Mouse (Mus musculus): ENCODE data around the gene Gfod2. TPM values are rescaled to one million over a fixed set of nuclear protein-coding genes. Genes with fewer than 3 reads are reported as not detected.
A peak's percentile ranks its signal among the peaks of the same experiment; 100 is the strongest.

The Gfod2 gene
- polyA plus RNA-seq, 1 experiment, result 6.4 TPM

DNA sequence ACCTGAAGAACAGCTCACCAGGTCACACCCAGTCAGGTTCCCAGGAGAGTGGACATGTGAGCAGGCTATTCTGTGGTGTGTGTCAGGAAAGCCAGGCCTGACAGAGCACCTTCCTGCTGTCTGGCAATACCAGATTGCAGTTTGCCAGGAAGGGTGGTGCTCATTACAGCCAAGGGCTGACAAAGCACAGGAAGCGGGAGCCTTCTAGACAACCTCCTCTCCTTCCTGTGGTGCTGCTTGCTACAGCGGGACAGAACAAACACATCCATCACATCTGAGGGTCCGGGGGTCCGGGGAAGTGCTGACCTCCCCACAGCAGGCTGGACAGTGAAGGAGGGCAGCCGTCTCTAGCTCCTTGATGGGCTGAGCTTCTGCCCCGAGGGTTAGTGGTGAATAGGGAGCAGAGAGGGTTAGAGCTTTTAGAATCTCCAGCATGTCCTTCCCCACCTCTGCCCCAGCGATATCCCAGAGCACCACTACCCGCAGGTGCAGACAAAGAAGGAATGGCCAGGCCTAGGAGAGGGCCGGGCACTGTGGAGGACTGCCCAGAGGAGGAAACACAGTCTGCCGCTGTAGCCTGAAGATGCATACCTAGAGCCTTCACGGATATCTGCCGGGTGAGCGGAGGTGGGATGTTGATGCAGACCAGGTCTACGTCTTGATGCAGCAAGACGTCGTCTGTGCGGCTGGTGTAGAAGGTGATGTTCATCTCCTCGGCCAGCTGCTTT lies 30.9 kb downstream of the Gfod2 start:
- Histone ChIP-seq H3K27ac (ENCODE audit: insufficient read depth, low read length) (no peak overlapping the region), H3K4me1 (ENCODE audit: control insufficient read depth, insufficient read depth, low read length) (no peaks in the 10 kb centered on the region), H3K4me3 (ENCODE audit: low read depth, low read length) (no peak overlapping the region), H3K36me3 (ENCODE audit: control insufficient read depth, insufficient read depth, low read length, poor library complexity, severe bottlenecking) (no peaks in the 10 kb centered on the region), H3K9me3 (replicated peaks; ENCODE audit: control insufficient read depth, insufficient read depth, low read length, poor library complexity, severe bottlenecking) (no peaks in the 10 kb centered on the region), H3K27me3 (ENCODE audit: control insufficient read depth, insufficient read depth, low read length, poor library complexity, severe bottlenecking) (no peaks in the 10 kb centered on the region), H3K9ac (ENCODE audit: low read depth, poor library complexity, severe bottlenecking) (no peak overlapping the region)
- TF ChIP-seq POLR2A (IDR thresholded peaks at IDR 0.05; ENCODE audit: insufficient read depth, low read length) (no peak), CTCF (IDR thresholded peaks at IDR 0.05; ENCODE audit: low read depth, low read length) (no peak), EP300 (IDR thresholded peaks at IDR 0.05; ENCODE audit: insufficient read depth, low read depth, low read length) (no peak)

DNA sequence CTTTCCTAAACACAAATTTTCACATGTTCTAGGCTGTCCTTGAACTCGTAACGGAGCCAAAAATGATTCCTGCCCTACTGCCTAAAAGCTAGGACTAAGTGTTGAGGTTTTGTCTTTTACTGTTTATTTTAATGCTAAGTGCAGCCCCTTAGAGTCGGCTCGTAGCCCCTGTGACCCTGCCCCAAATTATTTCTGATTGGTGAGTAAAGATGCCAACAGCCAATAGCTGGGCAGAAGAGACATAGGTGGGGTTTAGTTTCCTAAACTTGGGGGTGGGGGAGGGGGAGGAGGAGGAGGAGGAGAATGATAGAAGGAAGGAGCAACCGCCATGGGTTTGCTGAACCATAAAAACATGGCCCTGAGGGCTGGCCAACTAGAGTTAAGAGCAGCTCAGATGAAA lies 32.7 kb downstream of the Gfod2 start:
- no peaks in the 10 kb centered on the region for H3K27me3 ChIP-seq (ENCODE audit: control insufficient read depth, insufficient read depth, low read length, poor library complexity, severe bottlenecking)
- H3K4me3 ChIP-seq (ENCODE audit: low read depth, low read length), result no peak overlapping the region
- H3K4me1 ChIP-seq (ENCODE audit: control insufficient read depth, insufficient read depth, low read length), result no peaks in the 10 kb centered on the region
- TF ChIP-seq CTCF (IDR thresholded peaks at IDR 0.05; ENCODE audit: low read depth, low read length), result no peak
- no peak for TF ChIP-seq EP300 (IDR thresholded peaks at IDR 0.05; ENCODE audit: insufficient read depth, low read depth, low read length)
- TF ChIP-seq POLR2A (IDR thresholded peaks at IDR 0.05; ENCODE audit: insufficient read depth, low read length), result no peak
- H3K9ac ChIP-seq (ENCODE audit: low read depth, poor library complexity, severe bottlenecking), result no peak overlapping the region
- H3K9me3 ChIP-seq (replicated peaks; ENCODE audit: control insufficient read depth, insufficient read depth, low read length, poor library complexity, severe bottlenecking), result no peaks in the 10 kb centered on the region
- H3K36me3 ChIP-seq (ENCODE audit: control insufficient read depth, insufficient read depth, low read length, poor library complexity, severe bottlenecking), result no peaks in the 10 kb centered on the region
- no peak overlapping the region; the same call in 1 of the 2 replicates for H3K27ac ChIP-seq (ENCODE audit: insufficient read depth, low read length)

DNA sequence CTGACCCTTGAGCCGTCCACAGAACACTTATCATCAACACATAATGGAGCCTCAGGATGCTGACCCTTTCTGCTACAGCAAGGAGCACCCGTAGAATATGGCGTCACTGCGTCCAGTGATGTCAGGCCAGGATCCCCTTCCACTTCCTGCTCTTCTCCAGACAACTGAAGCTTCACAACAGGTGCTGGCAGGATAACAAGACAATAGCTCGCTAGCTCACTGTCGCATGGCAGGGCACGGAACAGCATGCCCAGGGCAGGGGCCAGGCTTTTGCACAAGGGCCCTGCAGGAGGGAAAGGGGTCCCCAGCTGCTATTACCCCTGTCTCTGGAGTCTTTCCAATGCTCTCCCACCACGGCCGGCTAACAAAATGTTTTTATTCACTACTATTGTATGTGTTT lies 35.6 kb downstream of the Gfod2 start:
- H3K9me3 ChIP-seq (replicated peaks; ENCODE audit: control insufficient read depth, insufficient read depth, low read length, poor library complexity, severe bottlenecking), result no peaks in the 10 kb centered on the region
- no peak overlapping the region for H3K27ac ChIP-seq (ENCODE audit: insufficient read depth, low read length)
- H3K4me1 ChIP-seq (ENCODE audit: control insufficient read depth, insufficient read depth, low read length), result no peaks in the 10 kb centered on the region
- H3K9ac ChIP-seq (ENCODE audit: low read depth, poor library complexity, severe bottlenecking), result no peak overlapping the region
- H3K36me3 ChIP-seq (ENCODE audit: control insufficient read depth, insufficient read depth, low read length, poor library complexity, severe bottlenecking), result no peaks in the 10 kb centered on the region
- TF ChIP-seq POLR2A (IDR thresholded peaks at IDR 0.05; ENCODE audit: insufficient read depth, low read length) (no peak), EP300 (IDR thresholded peaks at IDR 0.05; ENCODE audit: insufficient read depth, low read depth, low read length) (no peak), CTCF (IDR thresholded peaks at IDR 0.05; ENCODE audit: low read depth, low read length) (no peak)
- H3K4me3 ChIP-seq (ENCODE audit: low read depth, low read length), result no peak overlapping the region
- no peaks in the 10 kb centered on the region for H3K27me3 ChIP-seq (ENCODE audit: control insufficient read depth, insufficient read depth, low read length, poor library complexity, severe bottlenecking)

DNA sequence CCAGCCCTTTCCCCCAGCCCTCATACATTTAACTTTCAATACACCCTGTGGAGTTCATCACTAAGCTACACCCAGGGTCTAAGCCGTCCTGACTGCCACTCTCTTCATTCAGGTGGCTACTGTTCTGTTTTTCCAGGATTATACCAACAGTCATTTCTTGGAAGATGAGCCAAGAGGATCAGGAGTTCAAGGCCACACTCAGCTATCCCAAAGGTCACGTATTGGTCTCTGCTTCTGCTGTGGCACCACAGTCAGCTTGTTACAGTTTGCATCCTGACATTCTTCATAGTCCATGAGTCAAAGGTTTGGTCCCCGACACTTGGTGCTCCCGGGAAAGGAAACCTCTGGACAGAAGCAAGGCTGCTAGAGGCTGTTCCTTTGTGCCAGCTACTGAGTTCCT lies 38.8 kb downstream of the Gfod2 start:
- H3K4me1 ChIP-seq (ENCODE audit: control insufficient read depth, insufficient read depth, low read length), result no peaks in the 10 kb centered on the region
- no peaks in the 10 kb centered on the region for H3K36me3 ChIP-seq (ENCODE audit: control insufficient read depth, insufficient read depth, low read length, poor library complexity, severe bottlenecking)
- TF ChIP-seq EP300 (IDR thresholded peaks at IDR 0.05; ENCODE audit: insufficient read depth, low read depth, low read length), result no peak
- TF ChIP-seq CTCF (IDR thresholded peaks at IDR 0.05; ENCODE audit: low read depth, low read length), result no peak
- no peak for TF ChIP-seq POLR2A (IDR thresholded peaks at IDR 0.05; ENCODE audit: insufficient read depth, low read length)

DNA sequence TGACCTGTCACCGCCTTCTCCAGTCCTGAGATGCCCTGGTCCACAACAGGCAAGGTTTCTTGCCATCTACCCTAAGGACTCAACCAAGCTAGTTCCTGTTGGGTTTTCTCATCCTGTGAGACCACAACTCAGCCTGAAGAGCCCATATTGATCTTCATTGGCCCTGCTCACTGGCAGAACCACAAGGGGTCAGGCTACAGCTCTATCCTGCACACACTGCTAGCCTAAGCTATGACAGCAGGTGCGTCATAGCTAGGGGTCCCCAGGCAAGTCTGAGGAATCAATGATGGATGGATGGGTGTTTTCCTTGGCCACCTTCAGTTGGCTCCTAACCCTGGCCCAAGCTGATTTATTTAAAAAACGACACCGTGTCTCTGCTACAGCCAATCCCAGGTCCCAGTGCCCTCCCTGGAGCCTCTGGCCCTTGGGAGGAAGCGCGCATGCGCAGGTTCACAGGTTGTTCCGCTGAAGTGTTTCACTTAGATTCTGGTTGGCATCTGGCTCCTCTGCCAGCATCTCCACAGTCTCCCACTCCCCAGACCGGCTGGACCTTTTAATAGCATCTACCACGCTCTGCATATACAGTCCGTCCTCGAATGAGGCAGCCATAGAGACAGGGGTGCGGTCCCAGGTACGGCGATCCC lies 42.0 kb downstream of the Gfod2 start:
- Histone ChIP-seq H3K9ac (ENCODE audit: low read depth, poor library complexity, severe bottlenecking) (peak overlapping the region; percentile 5), H3K27me3 (ENCODE audit: control insufficient read depth, insufficient read depth, low read length, poor library complexity, severe bottlenecking) (no peaks in the 10 kb centered on the region), H3K4me1 (ENCODE audit: control insufficient read depth, insufficient read depth, low read length) (no peaks in the 10 kb centered on the region), H3K9me3 (replicated peaks; ENCODE audit: control insufficient read depth, insufficient read depth, low read length, poor library complexity, severe bottlenecking) (no peaks in the 10 kb centered on the region), H3K27ac (ENCODE audit: insufficient read depth, low read length) (no peak overlapping the region), H3K36me3 (ENCODE audit: control insufficient read depth, insufficient read depth, low read length, poor library complexity, severe bottlenecking) (no peaks in the 10 kb centered on the region), H3K4me3 (ENCODE audit: low read depth, low read length) (peak overlapping the region; percentile 48)
- TF ChIP-seq EP300 (IDR thresholded peaks at IDR 0.05; ENCODE audit: insufficient read depth, low read depth, low read length) (no peak), CTCF (IDR thresholded peaks at IDR 0.05; ENCODE audit: low read depth, low read length) (peak; percentile 79), POLR2A (IDR thresholded peaks at IDR 0.05; ENCODE audit: insufficient read depth, low read length) (no peak)

More for the DNA sequence above, 38.8 kb downstream of the Gfod2 start:
- H3K9ac ChIP-seq (ENCODE audit: low read depth, poor library complexity, severe bottlenecking), result no peak overlapping the region
- no peak overlapping the region for H3K4me3 ChIP-seq (ENCODE audit: low read depth, low read length)
- no peak overlapping the region for H3K27ac ChIP-seq (ENCODE audit: insufficient read depth, low read length)
- H3K9me3 ChIP-seq (replicated peaks; ENCODE audit: control insufficient read depth, insufficient read depth, low read length, poor library complexity, severe bottlenecking), result no peaks in the 10 kb centered on the region
- H3K27me3 ChIP-seq (ENCODE audit: control insufficient read depth, insufficient read depth, low read length, poor library complexity, severe bottlenecking), result no peaks in the 10 kb centered on the region

DNA sequence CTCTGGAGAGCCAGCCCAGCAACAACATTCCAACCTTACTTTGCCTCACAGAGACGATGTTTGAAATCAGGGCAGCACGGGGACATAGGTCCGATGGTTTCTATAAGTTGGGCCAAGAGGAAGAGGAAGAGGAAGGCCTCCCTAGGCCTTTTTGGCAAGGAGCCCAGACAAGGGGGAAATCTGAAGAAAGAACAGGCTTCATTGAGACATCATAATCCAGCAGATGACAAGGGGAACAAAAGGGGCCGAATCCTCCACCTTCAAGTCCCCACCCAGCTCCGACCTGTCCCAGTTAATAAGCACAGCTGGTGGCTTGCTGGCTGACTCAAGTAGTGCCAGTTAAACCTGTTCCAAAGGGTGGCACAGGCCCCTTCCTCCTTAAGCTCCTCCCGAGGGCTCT lies 43.4 kb downstream of the Gfod2 start:
- H3K9me3 ChIP-seq (replicated peaks; ENCODE audit: control insufficient read depth, insufficient read depth, low read length, poor library complexity, severe bottlenecking), result no peaks in the 10 kb centered on the region
- no peak overlapping the region for H3K9ac ChIP-seq (ENCODE audit: low read depth, poor library complexity, severe bottlenecking)
- no peaks in the 10 kb centered on the region for H3K36me3 ChIP-seq (ENCODE audit: control insufficient read depth, insufficient read depth, low read length, poor library complexity, severe bottlenecking)
- no peak overlapping the region for H3K4me3 ChIP-seq (ENCODE audit: low read depth, low read length)
- no peak overlapping the region for H3K27ac ChIP-seq (ENCODE audit: insufficient read depth, low read length)
- H3K27me3 ChIP-seq (ENCODE audit: control insufficient read depth, insufficient read depth, low read length, poor library complexity, severe bottlenecking), result no peaks in the 10 kb centered on the region
- TF ChIP-seq EP300 (IDR thresholded peaks at IDR 0.05; ENCODE audit: insufficient read depth, low read depth, low read length) (no peak), POLR2A (IDR thresholded peaks at IDR 0.05; ENCODE audit: insufficient read depth, low read length) (no peak), CTCF (IDR thresholded peaks at IDR 0.05; ENCODE audit: low read depth, low read length) (no peak)
- H3K4me1 ChIP-seq (ENCODE audit: control insufficient read depth, insufficient read depth, low read length), result no peaks in the 10 kb centered on the region

All from ES-Bruce4 (cell line).